Mouse (Mus musculus) left cerebral cortex, adult 9 months (tissue): ENCODE results near the gene Irf4.
A peak's percentile ranks its signal among the peaks of the same experiment; 100 is the strongest.

Experiments
- DNase-seq, 2 experiments: peaks; one replicate each; pipeline ENCODE4 v3.0.0; 2022; ENCODE audit warnings: low spot score in 2 of 2

The Irf4 gene

GRCm38 (mm10) chr13:30749021-30749556 lies at the start of gene Irf4:
Gene Irf4 (plus strand): TSS chr13:30749226.
- peak in 1 of 2 experiments; percentile 8 for DNase-seq

- DNase-seq = no peak
These were observed 46.3 kb upstream of the Irf4 start for GRCm38 (mm10) chr13:30702695-30703094.

DNA sequence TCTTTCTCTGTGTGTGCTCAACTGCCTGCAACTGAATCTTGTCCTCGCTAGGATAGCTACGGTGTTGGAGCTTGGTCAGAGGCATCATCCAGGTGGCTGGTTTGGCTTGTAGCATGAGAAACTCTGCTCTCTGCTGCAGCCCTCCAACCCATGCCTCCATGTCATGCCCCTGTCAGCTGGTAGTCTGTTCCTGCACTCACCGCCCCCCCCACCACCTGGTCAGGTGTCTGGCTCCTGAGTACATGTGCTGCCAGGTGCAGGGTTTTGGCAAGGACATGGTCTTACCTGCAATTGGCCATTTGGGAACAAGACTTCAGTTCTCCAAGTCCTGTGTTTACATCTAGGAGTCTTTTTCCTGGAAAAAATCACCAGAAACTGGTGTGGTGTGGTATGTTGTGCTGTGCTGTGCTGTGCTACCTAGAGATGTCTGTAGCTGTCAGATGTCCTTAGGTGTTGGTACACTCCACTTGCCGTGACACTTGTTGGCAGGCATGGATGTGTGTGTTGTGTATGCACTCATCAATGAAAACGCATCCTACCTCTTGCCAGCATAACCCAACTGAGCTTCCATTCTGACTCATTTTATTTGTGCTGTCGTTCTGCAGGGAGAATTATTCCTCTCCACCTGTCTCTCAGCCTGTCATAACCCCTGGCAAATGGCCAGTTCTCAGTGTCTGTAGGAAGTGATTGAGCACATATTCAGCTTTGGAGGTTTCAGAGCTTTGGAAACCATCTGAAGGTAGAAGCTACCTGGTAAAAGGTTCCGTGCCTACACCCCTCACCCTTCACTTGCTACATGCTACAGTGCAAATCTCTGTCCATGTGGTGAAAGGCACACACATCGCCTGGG lies 44.6 kb upstream of the Irf4 start:
- DNase-seq = no peak

GRCm38 (mm10) chr13:30711066-30711465 lies 38.0 kb upstream of the Irf4 start:
- no peak for DNase-seq

- DNase-seq = no peak
These were observed 37.3 kb upstream of the Irf4 start for GRCm38 (mm10) chr13:30711711-30712110.

- no peak for DNase-seq
These were observed 36.7 kb upstream of the Irf4 start for GRCm38 (mm10) chr13:30712280-30712679.

DNA sequence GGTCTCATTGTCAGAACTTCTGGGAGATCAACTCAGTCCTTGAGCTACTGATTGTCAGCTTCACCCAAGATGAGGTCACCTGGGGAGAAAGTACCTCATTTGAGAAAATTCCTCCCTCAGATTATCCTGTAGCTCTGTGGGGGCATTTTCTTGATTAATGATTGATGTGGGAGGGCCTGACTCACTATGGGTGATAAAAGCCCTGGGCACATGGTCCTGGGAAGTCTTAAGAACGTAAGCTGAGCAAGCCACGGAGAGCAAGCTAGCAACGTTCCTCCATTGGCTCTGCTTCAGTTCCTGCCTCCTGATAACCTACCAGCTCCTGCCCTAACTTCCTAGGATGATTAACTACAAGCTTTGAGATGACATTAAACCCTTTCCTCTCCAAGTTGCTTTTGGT lies 35.4 kb upstream of the Irf4 start:
- DNase-seq = no peak

DNA sequence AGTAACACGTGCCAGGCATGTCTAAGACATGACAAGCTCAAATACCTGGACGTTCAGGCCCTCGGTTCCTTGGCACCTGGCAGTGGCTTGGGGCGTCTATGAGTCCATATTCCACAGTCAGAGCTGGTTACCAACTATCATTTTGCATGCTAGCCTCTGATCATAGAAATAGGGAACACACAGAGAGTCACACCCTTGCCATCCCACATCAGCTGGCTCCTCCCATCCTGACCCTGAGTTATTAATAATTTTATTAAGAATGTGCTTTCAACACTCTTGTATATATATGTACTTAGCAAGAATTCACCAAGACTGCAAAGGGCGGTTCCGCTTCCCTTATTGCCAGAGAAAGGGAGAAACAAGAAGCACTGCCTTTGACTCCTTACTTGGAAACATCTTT lies 34.5 kb upstream of the Irf4 start:
- no peak for DNase-seq

GRCm38 (mm10) chr13:30715060-30715459 lies 34.0 kb upstream of the Irf4 start:
- DNase-seq = no peak

DNA sequence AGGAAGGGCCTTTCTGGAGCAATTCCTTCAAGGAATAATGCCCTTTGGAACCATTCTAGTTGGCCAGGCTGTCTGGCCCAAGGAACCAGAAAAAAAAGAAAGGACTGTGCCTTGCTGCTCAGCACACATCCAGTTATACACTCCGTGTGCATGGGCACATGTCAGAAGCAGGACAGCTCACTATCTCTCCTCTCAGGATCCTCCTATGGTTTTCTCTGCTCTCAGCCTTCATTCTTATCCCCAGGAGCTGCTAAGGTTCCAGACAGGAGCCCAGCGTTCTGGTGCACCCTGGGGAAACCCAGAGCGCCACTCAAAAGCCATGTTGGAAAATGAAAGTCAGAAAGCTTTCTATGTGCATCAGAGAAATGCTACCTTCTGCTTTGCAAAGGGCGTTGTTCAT lies 33.5 kb upstream of the Irf4 start:
- no peak for DNase-seq

GRCm38 (mm10) chr13:30716611-30717010 lies 32.4 kb upstream of the Irf4 start:
- no peak for DNase-seq

- no peak for DNase-seq
These were observed 26.4 kb upstream of the Irf4 start for GRCm38 (mm10) chr13:30722601-30723000.

- DNase-seq = no peak
These were observed 25.8 kb upstream of the Irf4 start for GRCm38 (mm10) chr13:30723258-30723657.

GRCm38 (mm10) chr13:30723858-30724257 lies 25.2 kb upstream of the Irf4 start:
- no peak for DNase-seq

DNA sequence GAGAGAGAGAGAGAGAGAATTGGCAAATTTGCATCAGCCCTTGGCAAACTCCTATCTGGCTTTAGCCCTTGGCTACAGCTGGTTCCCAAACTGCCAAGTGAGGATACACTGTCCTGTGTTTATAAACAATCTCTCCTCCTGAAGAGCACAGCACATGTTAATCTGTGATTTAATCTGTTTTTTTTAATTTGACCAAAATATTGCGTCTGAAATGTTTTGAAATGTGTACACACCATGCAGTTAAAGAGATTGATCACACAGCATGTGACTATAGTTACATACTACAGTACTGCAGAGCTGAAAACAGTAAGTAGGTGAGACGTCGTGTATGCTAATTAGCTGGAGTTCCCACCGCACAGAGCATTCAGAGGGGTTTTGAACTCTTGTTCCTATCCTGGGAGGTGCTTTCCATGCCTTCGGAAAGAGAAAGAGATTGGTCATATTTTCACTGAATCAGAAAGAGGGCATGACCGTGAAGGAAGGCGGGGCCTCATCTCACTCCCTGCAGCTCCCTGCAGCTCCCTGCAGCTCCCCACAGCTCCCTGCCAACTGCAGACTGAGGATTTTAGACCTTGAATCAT lies 24.2 kb upstream of the Irf4 start:
- DNase-seq = no peak

DNA sequence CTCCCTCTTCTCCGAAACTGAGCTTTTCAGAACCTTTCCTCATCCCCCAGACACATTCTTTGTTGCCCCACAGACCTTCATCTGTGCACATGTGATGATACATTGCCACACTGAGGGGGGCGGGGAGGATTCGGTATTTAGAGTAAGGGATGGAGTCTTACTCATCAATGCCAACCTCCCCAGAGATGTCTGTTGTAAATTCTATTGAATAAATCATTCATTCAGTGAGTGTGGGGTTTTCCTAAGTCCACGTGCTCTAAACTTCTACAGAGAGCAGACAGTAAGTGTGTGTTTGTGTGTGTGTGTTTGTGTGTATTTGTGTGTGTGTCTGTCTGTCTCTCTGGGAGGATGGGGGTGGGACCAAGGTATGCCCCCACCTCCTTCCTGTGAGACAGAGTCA lies 22.1 kb upstream of the Irf4 start:
- DNase-seq = no peak

DNA sequence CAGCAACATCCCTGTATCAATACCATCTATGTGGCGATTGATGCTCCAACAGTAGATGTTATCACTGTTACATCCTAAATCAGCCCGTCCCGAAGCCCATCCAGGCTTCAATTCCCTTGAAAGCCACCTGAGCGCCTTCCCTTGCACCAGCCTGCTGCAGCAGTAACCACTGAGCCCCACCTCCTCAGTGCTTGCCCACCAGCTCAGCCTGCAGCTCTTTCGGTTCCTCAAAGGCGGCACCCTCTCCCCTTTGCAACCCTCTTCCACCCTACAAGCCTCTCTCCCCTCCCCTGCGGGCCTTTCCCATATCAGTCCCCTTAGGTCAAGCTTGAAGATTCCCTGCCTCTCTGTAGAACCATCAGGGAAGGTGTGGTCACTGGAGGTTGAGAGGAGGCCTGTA lies 20.9 kb upstream of the Irf4 start:
- no peak for DNase-seq

- no peak for DNase-seq
These were observed 19.8 kb upstream of the Irf4 start for GRCm38 (mm10) chr13:30729245-30729644.

DNA sequence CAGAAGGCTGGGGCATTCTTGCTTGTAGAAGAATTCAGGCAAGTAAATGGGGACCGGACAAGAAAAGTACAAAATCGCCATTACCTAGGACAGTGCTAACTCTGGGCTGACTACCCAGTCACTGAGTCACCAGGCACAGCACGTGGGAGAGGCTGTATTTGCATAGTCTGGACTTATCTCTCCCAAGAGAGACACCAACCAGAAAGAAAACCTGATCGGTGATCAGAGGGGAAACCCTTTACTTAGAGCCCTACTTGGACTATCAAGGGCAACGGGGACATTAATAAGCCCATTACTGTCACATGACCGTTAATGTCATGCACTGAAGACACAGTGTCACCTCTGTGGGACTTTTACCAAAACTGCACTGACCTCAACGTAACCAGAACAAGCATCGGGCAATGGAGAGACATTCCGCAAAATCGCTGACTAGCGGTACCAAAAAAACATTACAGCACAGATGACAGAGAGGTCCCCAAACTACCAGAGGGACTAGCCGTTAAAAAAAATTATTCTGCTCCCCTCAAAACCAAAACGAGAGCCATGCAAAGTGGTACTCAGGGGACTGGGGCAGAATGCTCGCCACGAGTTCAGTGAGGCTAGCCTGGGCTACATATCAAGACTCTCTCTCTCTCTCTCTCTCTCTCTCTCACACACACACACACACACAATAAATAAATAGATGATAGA lies 18.8 kb upstream of the Irf4 start:
- no peak for DNase-seq

DNA sequence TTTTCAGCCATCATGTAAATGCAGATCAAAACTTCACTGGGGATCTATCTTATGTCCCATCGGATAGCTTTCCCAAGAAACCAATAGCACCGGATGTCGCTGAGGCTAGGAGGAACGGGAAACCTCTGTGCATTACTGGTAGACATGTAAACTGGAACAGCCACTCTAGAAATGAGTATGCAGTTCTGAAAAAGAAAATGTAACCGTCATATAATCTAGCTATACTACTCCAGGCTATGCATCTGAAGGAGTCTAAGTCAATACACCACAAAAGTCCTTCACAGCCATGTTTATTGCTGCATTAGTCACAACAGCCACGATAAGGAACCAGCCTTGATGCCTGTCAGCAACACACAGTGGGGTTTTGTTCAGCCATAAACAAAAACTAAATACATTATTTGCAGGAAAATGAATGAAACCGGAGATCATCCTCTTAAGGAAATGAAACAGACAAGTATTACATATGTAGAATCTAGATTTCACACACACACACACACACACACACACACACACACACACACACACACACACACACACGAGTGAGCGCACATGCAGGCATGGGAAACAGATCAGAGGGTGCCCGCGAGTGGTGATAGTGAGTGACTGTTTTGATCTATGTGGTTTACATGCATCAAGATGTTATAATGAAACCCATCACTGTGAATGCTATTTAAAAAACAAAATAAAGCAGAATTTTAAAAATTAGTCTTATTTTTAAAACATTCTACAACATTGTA lies 16.1 kb upstream of the Irf4 start:
- no peak for DNase-seq

GRCm38 (mm10) chr13:30736721-30737120 lies 12.3 kb upstream of the Irf4 start:
- DNase-seq = no peak

GRCm38 (mm10) chr13:30737257-30737656 lies 11.8 kb upstream of the Irf4 start:
- DNase-seq = no peak
